Mouse (Mus musculus) liver, postnatal 0 days (tissue): ENCODE measurements around the gene Dok4. TPM values are rescaled to one million over a fixed set of nuclear protein-coding genes. Genes with fewer than 3 reads are reported as not detected.
A peak's percentile ranks its signal among the peaks of the same experiment; 100 is the strongest.
"Not testable (repeated sequence)": the region's sequence is repeated elsewhere in the genome, so short reads cannot be mapped to it uniquely, and the experiment has no call there.

Source experiments
- ATAC-seq: fragments of 200-750 bp; cut with Nextera tagmentation; 2 replicates; pipeline ENCODE4 v1.8.0; 2017; ENCODE audit warnings: mild to moderate bottlenecking, moderate library complexity
- DNase-seq: peaks from one replicate; pipeline ENCODE4 v3.0.0-alpha.2; 2016
- H3K27ac ChIP-seq: fragments of 300-500 bp; sonication (generic); 2 replicates; pipeline ENCODE4 v1.5.1; 2014; ENCODE audit warnings: antibody characterized with exemption, moderate library complexity, mild to moderate bottlenecking, low read depth
- H3K27me3 ChIP-seq: fragments of 300-500 bp; sonication (generic); 2 replicates; pipeline ENCODE4 v1.6.1; 2014; ENCODE audit warnings: low read length, control low read depth, mixed read lengths; ENCODE audit not compliant: insufficient read depth
- H3K36me3 ChIP-seq: fragments of 300-500 bp; sonication (generic); replicated peaks from 2 replicates; pipeline ENCODE4 v1.6.1; 2014; ENCODE audit warnings: mild to moderate bottlenecking, control low read depth, low read length, moderate library complexity, mixed read lengths; ENCODE audit not compliant: insufficient read depth
- H3K4me1 ChIP-seq: fragments of 300-500 bp; sonication (generic); 2 replicates; pipeline ENCODE4 v1.6.1; 2014; ENCODE audit warnings: antibody characterized with exemption, mild to moderate bottlenecking, control low read depth; ENCODE audit not compliant: insufficient read depth
- H3K4me2 ChIP-seq: fragments of 300-500 bp; sonication (generic); 2 replicates; pipeline ENCODE4 v1.6.1; 2014; ENCODE audit warnings: low read depth, mild to moderate bottlenecking, low read length, moderate library complexity, mixed read lengths
- H3K4me3 ChIP-seq: fragments of 300-500 bp; sonication (generic); 2 replicates; pipeline ENCODE4 v1.5.1; 2014; ENCODE audit warnings: low read depth, low read length
- H3K9ac ChIP-seq: fragments of 300-500 bp; sonication (generic); replicated peaks from 2 replicates; pipeline ENCODE4 v1.6.1; 2014; ENCODE audit warnings: mild to moderate bottlenecking, moderate library complexity
- H3K9me3 ChIP-seq: fragments of 300-500 bp; sonication (generic); 2 replicates; pipeline ENCODE4 v1.6.1; 2016; ENCODE audit warnings: mild to moderate bottlenecking, control low read depth, low read length, mixed read lengths
- CTCF ChIP-seq: sonication (generic); IDR thresholded peaks from 2 replicates; pipeline ENCODE4 v1.5.1; 2016; ENCODE audit warnings: antibody characterized with exemption, low read depth
- EP300 ChIP-seq: IDR thresholded peaks from 2 replicates; pipeline ENCODE4 v1.6.1; 2016; ENCODE audit warnings: antibody characterized with exemption, low read depth, mild to moderate bottlenecking
- WGBS: fragments of 180-500 bp; shearing (Covaris S2); extraction: QIAGEN DNeasy Blood & Tissue Kit; methylation state at CpG from one replicate; pipeline ENCODE4 v1.1.7; 2014; ENCODE audit not compliant: insufficient replicate concordance; 5-methylcytosine and 5-hydroxymethylcytosine counted together
- polyA plus RNA-seq: library from polyadenylated mRNA; unstranded; fragments of >200 nt; fragmentation: Nextera tagmentation; extraction: Ambion mirVana; gene quantifications from 2 replicates; pipeline ENCODE4 v1.2.1, GENCODE M21; 2015

The Dok4 gene
- polyA plus RNA-seq, 1 experiment from 2014 or later: 3.5 TPM

DNA sequence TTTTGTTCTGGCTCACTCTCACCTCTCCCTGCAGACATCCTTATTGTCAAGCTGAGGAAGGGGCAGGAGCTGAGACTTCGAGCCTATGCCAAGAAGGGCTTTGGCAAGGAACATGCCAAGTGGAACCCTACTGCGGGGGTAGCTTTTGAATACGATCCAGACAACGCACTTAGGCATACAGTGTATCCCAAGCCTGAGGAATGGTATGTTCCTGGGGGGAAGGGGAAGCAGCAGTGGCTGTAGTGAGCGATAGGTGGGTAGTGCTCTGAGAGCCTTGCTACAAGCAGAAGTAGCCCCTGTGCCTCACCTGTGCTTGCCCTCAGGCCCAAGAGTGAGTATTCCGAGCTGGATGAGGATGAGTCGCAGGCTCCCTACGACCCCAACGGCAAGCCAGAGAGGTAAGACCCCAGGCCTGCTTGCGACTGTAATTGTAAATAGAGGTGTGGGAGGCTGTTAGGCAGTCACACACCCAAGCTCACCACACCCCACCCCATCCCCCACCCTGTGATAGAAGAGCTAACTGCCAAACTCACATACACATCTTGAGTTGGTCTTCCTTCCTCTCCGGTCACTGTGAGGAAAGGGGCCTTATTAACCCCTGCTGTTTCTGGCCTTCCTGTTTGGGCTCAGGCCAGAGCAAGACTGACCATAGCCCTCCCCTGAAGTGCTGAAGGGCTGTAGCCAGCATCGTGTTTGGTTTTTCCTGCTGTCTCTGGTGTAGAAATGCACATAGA is 13.5 kb downstream of the Dok4 start:
- Histone ChIP-seq H3K9ac (no peak overlapping the region), H3K36me3 (peaks cover 56% of the 10 kb centered on the region), H3K4me3 (no peak overlapping the region), H3K4me2 (no peak overlapping the region), H3K27ac (no peak overlapping the region; the same call in 1 of the 2 replicates), H3K9me3 (no peaks in the 10 kb centered on the region), H3K27me3 (no peaks in the 10 kb centered on the region), H3K4me1 (no peaks in the 10 kb centered on the region; the same call in none of the 2 replicates)
- 78% methylated on average over 12 of the region's 12 CpGs for WGBS
- ATAC-seq: no peak
- no peak for DNase-seq
- TF ChIP-seq EP300 (no peak), CTCF (no peak)

GRCm38 (mm10) chr8:94861352-94861910 is 14.7 kb downstream of the Dok4 start:
- Histone ChIP-seq H3K9ac (no peak overlapping the region), H3K27ac (no peak overlapping the region), H3K4me2 (no peak overlapping the region), H3K9me3 (no peaks in the 10 kb centered on the region), H3K36me3 (peaks cover 55% of the 10 kb centered on the region), H3K4me1 (no peaks in the 10 kb centered on the region; the same call in none of the 2 replicates), H3K27me3 (no peaks in the 10 kb centered on the region), H3K4me3 (no peak overlapping the region)
- peak; percentile 39; the same call in 1 of the 2 replicates for ATAC-seq
- DNase-seq: peak; percentile 79
- 74% methylated on average over 8 of the region's 8 CpGs for WGBS
- TF ChIP-seq CTCF: peak; percentile 95
- TF ChIP-seq EP300: no peak

DNA sequence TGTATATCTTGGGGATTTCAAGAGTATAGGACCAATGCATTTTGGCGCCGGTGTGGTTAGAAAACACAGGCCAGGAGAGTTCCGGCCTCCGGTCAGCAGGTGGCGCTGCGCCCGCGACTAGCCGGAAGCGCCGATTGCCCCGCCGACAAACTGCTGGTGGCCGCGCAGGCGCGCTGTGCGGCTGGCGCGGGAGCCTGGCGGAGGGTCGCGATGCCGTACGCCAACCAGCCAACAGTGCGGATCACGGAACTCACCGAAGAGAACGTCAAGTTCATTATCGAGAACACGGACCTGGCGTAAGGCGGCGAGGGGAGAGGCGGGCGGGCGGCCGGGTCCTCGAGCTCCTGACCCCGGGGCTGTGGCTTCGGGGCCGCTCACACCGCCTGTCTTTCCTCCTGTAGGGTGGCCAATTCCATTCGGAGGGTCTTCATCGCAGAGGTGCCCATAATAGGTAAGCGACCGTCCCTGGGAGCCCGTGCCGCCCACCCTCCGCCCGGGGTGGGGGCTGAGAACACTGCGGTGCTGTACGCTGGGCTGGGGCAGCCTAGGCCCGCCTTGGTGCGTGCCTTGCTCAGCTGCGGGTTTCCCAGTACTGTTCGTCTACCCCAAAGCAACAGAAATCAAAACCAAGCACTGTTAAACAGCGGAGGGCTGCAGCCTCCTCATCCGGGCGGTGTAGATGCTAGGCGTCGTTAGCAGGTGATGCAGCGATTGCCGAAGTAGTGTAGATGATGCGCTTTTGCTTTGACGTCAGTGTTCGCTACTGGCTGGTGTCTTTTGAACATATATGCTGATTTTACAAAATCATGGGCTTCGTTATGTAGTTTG is 18.6 kb downstream of the Dok4 start, which contains the start of gene Polr2c:
TSS of gene Polr2c (plus strand) at position 105 of the 828 bp plus-strand sequence.
- ATAC-seq: peak; percentile 85
- TF ChIP-seq CTCF (peak; percentile 96), EP300 (no peak)
- H3K36me3 ChIP-seq: peaks cover 43% of the 10 kb centered on the region
- peak within 1 kb of the TSS; percentile 79 for H3K27ac ChIP-seq
- no peaks in the 10 kb centered on the region for H3K9me3 ChIP-seq
- peak within 1 kb of the TSS; percentile 88 for H3K4me2 ChIP-seq
- peak within 1 kb of the TSS; percentile 91 for H3K4me3 ChIP-seq
- H3K4me1 ChIP-seq: no peaks in the 10 kb centered on the region; the same call in none of the 2 replicates
- under 1% methylated on average over 68 of the region's 68 CpGs for WGBS
- no peaks in the 10 kb centered on the region for H3K27me3 ChIP-seq
- DNase-seq: peak; percentile 93
- peak within 1 kb of the TSS; percentile 94 for H3K9ac ChIP-seq

DNA sequence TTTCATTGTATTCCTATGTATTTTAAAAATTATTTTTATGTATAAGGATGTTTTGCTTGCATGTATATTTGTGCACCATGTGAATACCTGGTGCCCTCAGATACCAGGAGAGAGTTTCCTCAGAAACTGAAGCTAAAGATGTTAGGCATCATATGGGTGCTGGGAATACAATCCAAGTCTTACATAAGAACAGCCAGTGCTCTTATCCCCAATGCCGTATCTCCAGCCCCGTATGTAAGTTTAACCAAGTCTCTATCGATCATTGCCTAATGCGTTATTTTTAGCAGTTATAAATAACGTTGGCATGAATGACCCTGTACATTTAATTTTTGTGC is 19.2 kb downstream of the Dok4 start:
- H3K9me3 ChIP-seq: no peaks in the 10 kb centered on the region
- peak; percentile 11 for ATAC-seq
- H3K27ac ChIP-seq: no peak overlapping the region
- H3K9ac ChIP-seq: no peak overlapping the region
- WGBS: 31% methylated on average over 5 of the region's 5 CpGs
- no peak for DNase-seq
- peak overlapping the region; percentile 91 for H3K4me3 ChIP-seq
- 0 out of 2 replicates have a peak overlapping the region, but pooled peaks have one; percentile 38 for H3K4me2 ChIP-seq
- no peaks in the 10 kb centered on the region for H3K27me3 ChIP-seq
- H3K4me1 ChIP-seq: no peaks in the 10 kb centered on the region; the same call in none of the 2 replicates
- TF ChIP-seq EP300 (no peak), CTCF (no peak)
- H3K36me3 ChIP-seq: peaks cover 45% of the 10 kb centered on the region

GRCm38 (mm10) chr8:94854761-94855160 is 21.4 kb downstream of the Dok4 start:
- not testable (repeated sequence) for H3K9ac ChIP-seq, H3K9me3 ChIP-seq, H3K4me2 ChIP-seq, H3K27ac ChIP-seq, H3K4me1 ChIP-seq, H3K27me3 ChIP-seq, H3K4me3 ChIP-seq, ATAC-seq, DNase-seq
- H3K36me3 ChIP-seq: peaks cover 45% of the 10 kb centered on the region
- WGBS: 88% methylated on average over 11 of the region's 11 CpGs

GRCm38 (mm10) chr8:94850049-94850448 is 26.1 kb downstream of the Dok4 start:
- DNase-seq: no peak
- TF ChIP-seq CTCF: no peak
- TF ChIP-seq EP300: no peak
- Histone ChIP-seq H3K4me3 (no peak overlapping the region), H3K36me3 (peaks cover 75% of the 10 kb centered on the region), H3K9ac (no peak overlapping the region), H3K27ac (no peak overlapping the region), H3K4me2 (no peak overlapping the region), H3K27me3 (no peaks in the 10 kb centered on the region), H3K9me3 (no peaks in the 10 kb centered on the region), H3K4me1 (no peaks in the 10 kb centered on the region)
- no peak for ATAC-seq
- WGBS: 92% methylated on average over 5 of the region's 5 CpGs
